Mouse (Mus musculus): Measurements from ENCODE around the gene Ncam1. TPM values are rescaled to one million over a fixed set of nuclear protein-coding genes. Genes with fewer than 3 reads are reported as not detected.

The Ncam1 gene
- polyA plus RNA-seq, 1 experiment from 2014 or later, result 2.0 TPM

DNA sequence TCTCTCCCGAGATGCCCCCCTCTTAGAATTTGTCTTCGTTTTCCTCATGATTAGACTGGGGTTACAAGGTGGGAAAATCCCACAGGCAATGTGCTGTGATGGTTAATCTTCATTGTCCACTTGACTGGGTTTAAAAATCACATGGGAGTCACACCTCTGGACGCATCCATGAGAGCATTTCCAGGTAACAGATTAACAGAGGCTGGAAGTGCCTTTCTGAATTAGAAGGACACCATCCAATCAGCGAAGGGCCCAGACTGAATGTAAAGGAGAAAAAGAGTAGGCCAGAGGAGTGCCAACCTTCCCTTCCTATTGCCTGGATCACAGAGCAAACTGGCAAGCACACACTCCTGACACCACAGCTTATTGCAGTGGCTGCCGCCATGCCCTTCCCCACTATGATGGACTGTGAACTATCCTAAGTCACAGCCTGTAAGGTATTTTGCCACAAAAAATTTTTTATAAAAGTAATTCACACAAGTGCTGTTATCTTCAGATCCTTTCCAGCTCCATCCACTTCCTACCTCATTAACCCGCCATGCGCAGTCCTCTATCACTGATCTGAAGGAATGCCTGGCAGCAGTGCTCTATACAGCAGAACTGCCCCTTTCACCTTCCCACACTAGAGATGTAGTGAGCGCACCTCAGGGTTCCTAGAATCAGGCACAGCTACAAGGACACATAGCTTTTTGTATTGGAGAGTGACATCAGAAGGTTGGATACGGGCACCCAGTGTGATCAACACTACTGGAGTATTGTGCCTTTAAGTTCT lies 94.3 kb downstream of the Ncam1 start:
- Histone ChIP-seq H3K9me3 (ENCODE audit: low read length) (no peaks in the 10 kb centered on the region), H3K36me3 (replicated peaks; ENCODE audit: insufficient read depth, low read length) (no peaks in the 10 kb centered on the region), H3K4me2 (ENCODE audit: low read depth, low read length) (no peak overlapping the region), H3K9ac (replicated peaks) (no peak overlapping the region), H3K27ac (ENCODE audit: low read depth) (no peak overlapping the region), H3K4me3 (ENCODE audit: low read depth, low read length) (no peak overlapping the region), H3K4me1 (ENCODE audit: insufficient read depth) (no peaks in the 10 kb centered on the region), H3K27me3 (ENCODE audit: insufficient read depth, low read length) (no peaks in the 10 kb centered on the region)
- 78% methylated on average over 9 of the region's 9 CpGs for WGBS (ENCODE audit: insufficient replicate concordance)
- ATAC-seq (no peak), DNase-seq (peak; percentile 0)
- TF ChIP-seq EP300 (IDR thresholded peaks at IDR 0.05; ENCODE audit: low read depth), result no peak
- TF ChIP-seq CTCF (IDR thresholded peaks at IDR 0.05; ENCODE audit: low read depth), result no peak

DNA sequence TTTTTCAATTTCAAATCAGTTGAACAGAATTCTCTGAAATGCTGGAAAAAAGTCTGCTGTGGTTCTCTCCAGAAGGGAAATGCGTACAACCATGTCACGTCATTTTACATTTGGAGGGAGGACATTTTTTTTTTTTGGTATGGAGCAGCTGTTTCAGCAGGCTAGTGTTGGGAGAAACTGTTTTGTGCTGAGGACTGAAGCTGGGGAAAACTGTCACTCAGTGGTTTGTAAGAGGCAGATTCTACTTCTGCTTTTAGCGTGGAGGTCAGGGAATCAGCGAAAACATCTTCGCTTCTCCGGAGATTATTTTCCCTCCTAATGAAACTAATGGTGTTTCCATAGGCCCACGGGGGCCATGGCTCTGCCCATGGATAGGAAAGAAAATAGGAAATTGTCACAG lies 103.4 kb downstream of the Ncam1 start:
- Histone ChIP-seq H3K4me1 (ENCODE audit: insufficient read depth) (no peaks in the 10 kb centered on the region), H3K27me3 (ENCODE audit: insufficient read depth, low read length) (no peaks in the 10 kb centered on the region), H3K4me3 (ENCODE audit: low read depth, low read length) (no peak overlapping the region), H3K27ac (ENCODE audit: low read depth) (no peak overlapping the region), H3K4me2 (ENCODE audit: low read depth, low read length) (no peak overlapping the region), H3K36me3 (replicated peaks; ENCODE audit: insufficient read depth, low read length) (no peaks in the 10 kb centered on the region), H3K9me3 (ENCODE audit: low read length) (no peaks in the 10 kb centered on the region), H3K9ac (replicated peaks) (no peak overlapping the region)
- 38% methylated on average over 7 of the region's 7 CpGs for WGBS (ENCODE audit: insufficient replicate concordance)
- DNase-seq (no peak), ATAC-seq (no peak)
- TF ChIP-seq EP300 (IDR thresholded peaks at IDR 0.05; ENCODE audit: low read depth) (no peak), CTCF (IDR thresholded peaks at IDR 0.05; ENCODE audit: low read depth) (no peak)

DNA sequence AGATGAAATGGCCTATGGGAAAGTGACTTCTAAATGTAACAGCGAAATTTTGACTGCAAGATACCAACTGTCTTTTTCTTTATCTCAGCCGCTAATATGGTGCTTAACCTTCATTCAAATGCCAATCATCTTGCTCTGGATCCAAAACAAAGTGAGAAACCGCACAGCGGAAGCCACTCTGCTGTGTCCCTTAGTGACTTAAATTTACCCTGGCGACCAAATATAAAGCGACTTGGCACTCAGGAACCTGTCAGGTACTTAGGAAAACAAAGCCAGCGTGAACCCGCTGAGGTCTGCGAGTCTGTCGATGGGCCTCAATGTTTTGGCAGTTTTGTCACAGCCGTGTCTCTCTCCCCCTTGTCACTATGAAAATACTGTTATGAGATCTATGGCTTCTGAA lies 105.9 kb downstream of the Ncam1 start:
- Histone ChIP-seq H3K4me1 (ENCODE audit: insufficient read depth) (no peaks in the 10 kb centered on the region), H3K4me3 (ENCODE audit: low read depth, low read length) (no peak overlapping the region), H3K9me3 (ENCODE audit: low read length) (no peaks in the 10 kb centered on the region), H3K27me3 (ENCODE audit: insufficient read depth, low read length) (no peaks in the 10 kb centered on the region), H3K36me3 (replicated peaks; ENCODE audit: insufficient read depth, low read length) (no peaks in the 10 kb centered on the region), H3K4me2 (ENCODE audit: low read depth, low read length) (no peak overlapping the region), H3K27ac (ENCODE audit: low read depth) (no peak overlapping the region), H3K9ac (replicated peaks) (no peak overlapping the region)
- ATAC-seq (no peak), DNase-seq (no peak)
- 78% methylated on average over 11 of the region's 11 CpGs for WGBS (ENCODE audit: insufficient replicate concordance)
- TF ChIP-seq CTCF (IDR thresholded peaks at IDR 0.05; ENCODE audit: low read depth) (no peak), EP300 (IDR thresholded peaks at IDR 0.05; ENCODE audit: low read depth) (no peak)

DNA sequence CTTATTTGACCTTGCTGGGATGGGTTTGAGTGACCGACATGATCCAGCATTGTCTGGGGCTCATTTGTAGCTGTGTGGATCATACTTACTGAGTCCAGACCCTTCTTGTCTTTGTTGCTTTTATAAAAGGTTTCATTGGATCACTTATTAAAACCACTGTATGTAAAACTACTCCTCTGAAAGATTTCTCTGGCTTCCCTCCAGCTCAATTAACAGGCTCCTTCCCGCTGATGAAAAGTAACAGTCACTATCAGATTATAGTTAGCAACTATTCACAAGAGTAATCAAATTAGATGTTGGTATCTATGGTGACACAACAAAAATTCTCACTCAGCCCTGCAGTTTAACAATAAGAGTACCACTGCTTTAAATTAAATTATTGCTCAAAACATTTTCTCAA lies 107.4 kb downstream of the Ncam1 start:
- Histone ChIP-seq H3K27ac (ENCODE audit: low read depth) (no peak overlapping the region), H3K27me3 (ENCODE audit: insufficient read depth, low read length) (no peaks in the 10 kb centered on the region), H3K4me3 (ENCODE audit: low read depth, low read length) (no peak overlapping the region), H3K4me1 (ENCODE audit: insufficient read depth) (no peaks in the 10 kb centered on the region), H3K4me2 (ENCODE audit: low read depth, low read length) (no peak overlapping the region), H3K9ac (replicated peaks) (no peak overlapping the region), H3K9me3 (ENCODE audit: low read length) (no peaks in the 10 kb centered on the region), H3K36me3 (replicated peaks; ENCODE audit: insufficient read depth, low read length) (no peaks in the 10 kb centered on the region)
- DNase-seq (no peak), ATAC-seq (no peak)
- 78% methylated on average over 2 of the region's 2 CpGs for WGBS (ENCODE audit: insufficient replicate concordance)
- TF ChIP-seq CTCF (IDR thresholded peaks at IDR 0.05; ENCODE audit: low read depth) (no peak), EP300 (IDR thresholded peaks at IDR 0.05; ENCODE audit: low read depth) (no peak)

DNA sequence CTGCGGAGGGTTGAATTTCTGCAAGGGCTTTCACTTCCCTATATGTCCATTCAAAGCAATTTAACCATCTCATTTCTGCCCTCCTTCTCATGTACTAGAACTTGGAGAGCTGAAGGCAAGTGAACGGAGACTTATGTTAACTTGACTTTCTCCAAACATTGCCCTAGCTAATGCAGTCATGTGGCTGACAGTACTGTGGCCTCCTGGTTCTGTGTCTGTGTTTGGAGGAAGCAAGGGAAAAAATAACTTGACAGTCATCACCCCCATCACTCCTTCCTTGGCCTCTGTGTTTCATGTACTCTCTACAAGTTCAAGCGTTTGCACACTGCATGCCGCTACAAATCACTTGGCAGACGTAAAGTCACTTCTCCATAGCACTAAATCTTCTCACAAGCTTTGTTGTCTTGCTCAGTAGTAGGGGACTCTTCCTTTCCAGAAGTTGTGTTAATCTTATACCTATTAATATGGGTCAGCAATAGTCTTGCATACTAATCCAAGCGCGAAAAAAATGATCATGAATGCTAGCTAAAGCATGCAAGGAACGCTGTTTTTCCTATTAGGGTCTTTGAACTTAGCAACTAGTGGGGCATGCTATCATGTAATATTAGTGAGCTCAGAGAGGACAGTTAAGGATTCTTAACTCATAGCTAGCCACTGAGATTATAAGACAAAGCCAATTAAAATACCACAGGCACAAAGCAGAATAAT lies 115.0 kb downstream of the Ncam1 start:
- H3K4me1 ChIP-seq (ENCODE audit: insufficient read depth), result no peaks in the 10 kb centered on the region
- no peak overlapping the region for H3K9ac ChIP-seq (replicated peaks)
- H3K27me3 ChIP-seq (ENCODE audit: insufficient read depth, low read length), result no peaks in the 10 kb centered on the region
- H3K9me3 ChIP-seq (ENCODE audit: low read length), result no peaks in the 10 kb centered on the region
- H3K36me3 ChIP-seq (replicated peaks; ENCODE audit: insufficient read depth, low read length), result no peaks in the 10 kb centered on the region
- no peak overlapping the region for H3K27ac ChIP-seq (ENCODE audit: low read depth)
- no peak overlapping the region for H3K4me2 ChIP-seq (ENCODE audit: low read depth, low read length)
- DNase-seq (no peak), ATAC-seq (no peak)
- 76% methylated on average over 8 of the region's 8 CpGs for WGBS (ENCODE audit: insufficient replicate concordance)
- no peak overlapping the region for H3K4me3 ChIP-seq (ENCODE audit: low read depth, low read length)
- TF ChIP-seq EP300 (IDR thresholded peaks at IDR 0.05; ENCODE audit: low read depth) (no peak), CTCF (IDR thresholded peaks at IDR 0.05; ENCODE audit: low read depth) (no peak)

DNA sequence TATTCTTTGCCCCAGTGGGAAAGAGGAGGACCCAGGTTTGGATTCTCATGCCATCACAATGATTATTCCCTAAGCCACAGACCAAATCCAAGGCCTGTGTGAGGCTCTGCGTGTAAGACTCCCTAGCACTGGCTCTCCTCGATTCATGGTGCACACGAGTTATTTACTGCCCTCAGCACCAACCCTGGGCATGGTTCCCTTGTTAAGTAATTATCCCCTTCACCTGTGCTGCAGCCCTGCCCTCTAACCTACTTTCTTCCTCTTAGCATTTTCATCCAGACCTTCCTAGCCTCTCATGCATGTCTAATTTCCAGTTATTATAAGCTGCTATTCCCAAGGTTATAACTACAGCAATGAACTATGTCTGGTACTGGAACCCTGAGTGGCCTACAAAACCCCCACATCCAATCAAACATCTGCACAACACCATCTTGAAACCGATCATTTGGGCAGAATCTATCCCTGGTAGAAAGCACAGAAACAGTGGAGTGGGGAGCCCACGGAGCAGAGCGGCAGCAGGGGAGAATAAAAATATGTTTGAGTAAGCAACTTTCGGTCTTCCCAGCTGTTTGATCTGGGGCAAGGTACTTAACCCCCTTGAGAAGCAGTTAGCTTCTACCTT lies 116.8 kb downstream of the Ncam1 start:
- WGBS (ENCODE audit: insufficient replicate concordance), result 81% methylated on average over 7 of the region's 7 CpGs
- H3K27me3 ChIP-seq (ENCODE audit: insufficient read depth, low read length), result no peaks in the 10 kb centered on the region
- no peaks in the 10 kb centered on the region for H3K9me3 ChIP-seq (ENCODE audit: low read length)
- H3K4me1 ChIP-seq (ENCODE audit: insufficient read depth), result no peaks in the 10 kb centered on the region
- H3K9ac ChIP-seq (replicated peaks), result no peak overlapping the region
- no peak overlapping the region for H3K4me2 ChIP-seq (ENCODE audit: low read depth, low read length)
- H3K36me3 ChIP-seq (replicated peaks; ENCODE audit: insufficient read depth, low read length), result no peaks in the 10 kb centered on the region
- H3K27ac ChIP-seq (ENCODE audit: low read depth), result no peak overlapping the region
- TF ChIP-seq EP300 (IDR thresholded peaks at IDR 0.05; ENCODE audit: low read depth), result no peak
- no peak for TF ChIP-seq CTCF (IDR thresholded peaks at IDR 0.05; ENCODE audit: low read depth)
- no peak overlapping the region for H3K4me3 ChIP-seq (ENCODE audit: low read depth, low read length)
- DNase-seq (no peak), ATAC-seq (no peak)

Data from liver, postnatal 0 days (tissue).